Mouse (Mus musculus) urinary bladder, adult 18-20 months (tissue): ENCODE data around the gene Atp6v1b1.
A peak's percentile ranks its signal among the peaks of the same experiment; 100 is the strongest.

Source experiments
- DNase-seq, 2 experiments: peaks; one replicate each; pipeline ENCODE4 v3.0.0; 2022; ENCODE audit warnings: low spot score in 2 of 2, mixed read lengths in 2 of 2

Gene Atp6v1b1

GRCm38 (mm10) chr6:83742761-83743160 lies at the start of gene Atp6v1b1:
Atp6v1b1 (plus strand) TSS chr6:83742990.
- DNase-seq: no peak

GRCm38 (mm10) chr6:83693835-83694234 lies 49.0 kb upstream of the Atp6v1b1 start:
- DNase-seq: peak in 1 of 2 experiments; percentile 17

GRCm38 (mm10) chr6:83695731-83696130 lies 47.1 kb upstream of the Atp6v1b1 start:
- DNase-seq: no peak

GRCm38 (mm10) chr6:83696684-83697083 lies 46.1 kb upstream of the Atp6v1b1 start:
- no peak for DNase-seq

GRCm38 (mm10) chr6:83697932-83698331 lies 44.9 kb upstream of the Atp6v1b1 start:
- no peak for DNase-seq

- DNase-seq: no peak
Observed at GRCm38 (mm10) chr6:83699971-83700370, 42.8 kb upstream of the Atp6v1b1 start.

- no peak for DNase-seq
Observed at GRCm38 (mm10) chr6:83701001-83701400, 41.8 kb upstream of the Atp6v1b1 start.

GRCm38 (mm10) chr6:83702146-83702999 lies 40.4 kb upstream of the Atp6v1b1 start:
- no peak for DNase-seq

- DNase-seq: no peak
Observed at GRCm38 (mm10) chr6:83703000-83703721, 39.6 kb upstream of the Atp6v1b1 start.

GRCm38 (mm10) chr6:83703722-83704078 lies 39.1 kb upstream of the Atp6v1b1 start:
- DNase-seq: no peak

- no peak for DNase-seq
Observed at GRCm38 (mm10) chr6:83704294-83704693, 38.5 kb upstream of the Atp6v1b1 start.

GRCm38 (mm10) chr6:83704701-83705100 lies 38.1 kb upstream of the Atp6v1b1 start:
- DNase-seq: no peak

GRCm38 (mm10) chr6:83707738-83708510 lies 34.9 kb upstream of the Atp6v1b1 start:
- no peak for DNase-seq

GRCm38 (mm10) chr6:83710361-83711066 lies 32.3 kb upstream of the Atp6v1b1 start:
- DNase-seq: no peak

GRCm38 (mm10) chr6:83711067-83711675 lies 31.6 kb upstream of the Atp6v1b1 start, which contains the start of gene Vax2:
Vax2 (plus strand) TSS chr6:83711264.
- DNase-seq: peak; percentile 51 to 57

- no peak for DNase-seq
Observed at GRCm38 (mm10) chr6:83711725-83712475, 30.9 kb upstream of the Atp6v1b1 start.

- DNase-seq: no peak
Observed at GRCm38 (mm10) chr6:83713271-83714136, 29.3 kb upstream of the Atp6v1b1 start.

- DNase-seq: no peak
Observed at GRCm38 (mm10) chr6:83714221-83715123, 28.3 kb upstream of the Atp6v1b1 start.
